Mouse (Mus musculus): ENCODE results near the gene Atl3. TPM values are rescaled to one million over a fixed set of nuclear protein-coding genes. Genes with fewer than 3 reads are reported as not detected.

The Atl3 gene
- polyA plus RNA-seq, 1 experiment from 2014 or later, result 14.8 TPM

GRCm38 (mm10) chr19:7559986-7560385 is 66.1 kb downstream of the Atl3 start:
- DNase-seq (ENCODE audit: low spot score) (no peak), ATAC-seq (replicated peaks; ENCODE audit: low FRiP score, low read depth) (no peak)
- no peak overlapping the region for H3K9ac ChIP-seq (ENCODE audit: low read depth, low read length)
- H3K9me3 ChIP-seq (replicated peaks; ENCODE audit: low read length), result no peaks in the 10 kb centered on the region
- peaks cover 5% of the 10 kb centered on the region; the same call in 1 of the 2 replicates for H3K4me1 ChIP-seq (replicated peaks; ENCODE audit: insufficient read depth, low read length)
- no peak overlapping the region for H3K4me2 ChIP-seq (ENCODE audit: low read length)
- TF ChIP-seq CTCF (IDR thresholded peaks at IDR 0.05; ENCODE audit: low read depth), result no peak
- H3K27me3 ChIP-seq (ENCODE audit: insufficient read depth, low read length), result no peaks in the 10 kb centered on the region
- 37% methylated on average over 4 of the region's 4 CpGs for WGBS
- no peak overlapping the region for H3K4me3 ChIP-seq (replicated peaks; ENCODE audit: low read depth, low read length)
- H3K27ac ChIP-seq, result no peak overlapping the region
- no peaks in the 10 kb centered on the region for H3K36me3 ChIP-seq (ENCODE audit: insufficient read depth, low read length)

- WGBS, result 68% methylated on average over 3 of the region's 3 CpGs
- H3K27me3 ChIP-seq (ENCODE audit: insufficient read depth, low read length), result no peaks in the 10 kb centered on the region
- H3K9me3 ChIP-seq (replicated peaks; ENCODE audit: low read length), result no peaks in the 10 kb centered on the region
- no peak overlapping the region for H3K4me2 ChIP-seq (ENCODE audit: low read length)
- ATAC-seq (replicated peaks; ENCODE audit: low FRiP score, low read depth) (no peak), DNase-seq (ENCODE audit: low spot score) (no peak)
- H3K36me3 ChIP-seq (ENCODE audit: insufficient read depth, low read length), result no peaks in the 10 kb centered on the region
- peaks cover 5% of the 10 kb centered on the region; the same call in 1 of the 2 replicates for H3K4me1 ChIP-seq (replicated peaks; ENCODE audit: insufficient read depth, low read length)
- no peak overlapping the region for H3K27ac ChIP-seq
- no peak overlapping the region for H3K4me3 ChIP-seq (replicated peaks; ENCODE audit: low read depth, low read length)
- no peak for TF ChIP-seq CTCF (IDR thresholded peaks at IDR 0.05; ENCODE audit: low read depth)
- H3K9ac ChIP-seq (ENCODE audit: low read depth, low read length), result no peak overlapping the region
Observed at GRCm38 (mm10) chr19:7561456-7561855, 67.6 kb downstream of the Atl3 start.

GRCm38 (mm10) chr19:7562601-7563129 is 68.8 kb downstream of the Atl3 start:
- Histone ChIP-seq H3K9ac (ENCODE audit: low read depth, low read length) (no peak overlapping the region), H3K4me2 (ENCODE audit: low read length) (no peak overlapping the region), H3K27ac (no peak overlapping the region), H3K4me3 (replicated peaks; ENCODE audit: low read depth, low read length) (no peak overlapping the region), H3K27me3 (ENCODE audit: insufficient read depth, low read length) (no peaks in the 10 kb centered on the region), H3K9me3 (replicated peaks; ENCODE audit: low read length) (no peaks in the 10 kb centered on the region), H3K4me1 (replicated peaks; ENCODE audit: insufficient read depth, low read length) (peaks cover 5% of the 10 kb centered on the region; the same call in 1 of the 2 replicates), H3K36me3 (ENCODE audit: insufficient read depth, low read length) (no peaks in the 10 kb centered on the region)
- no peak for ATAC-seq (replicated peaks; ENCODE audit: low FRiP score, low read depth)
- 76% methylated on average over 10 of the region's 10 CpGs for WGBS
- no peak for DNase-seq (ENCODE audit: low spot score)
- no peak for TF ChIP-seq CTCF (IDR thresholded peaks at IDR 0.05; ENCODE audit: low read depth)

GRCm38 (mm10) chr19:7563676-7564075 is 69.8 kb downstream of the Atl3 start:
- DNase-seq (ENCODE audit: low spot score) (no peak), ATAC-seq (replicated peaks; ENCODE audit: low FRiP score, low read depth) (no peak)
- Histone ChIP-seq H3K9ac (ENCODE audit: low read depth, low read length) (no peak overlapping the region), H3K36me3 (ENCODE audit: insufficient read depth, low read length) (no peaks in the 10 kb centered on the region), H3K27ac (no peak overlapping the region), H3K9me3 (replicated peaks; ENCODE audit: low read length) (no peaks in the 10 kb centered on the region), H3K4me2 (ENCODE audit: low read length) (no peak overlapping the region), H3K4me3 (replicated peaks; ENCODE audit: low read depth, low read length) (no peak overlapping the region), H3K4me1 (replicated peaks; ENCODE audit: insufficient read depth, low read length) (no peaks in the 10 kb centered on the region), H3K27me3 (ENCODE audit: insufficient read depth, low read length) (no peaks in the 10 kb centered on the region)
- TF ChIP-seq CTCF (IDR thresholded peaks at IDR 0.05; ENCODE audit: low read depth), result no peak
- WGBS, result 80% methylated on average over 2 of the region's 2 CpGs

GRCm38 (mm10) chr19:7564457-7564856 is 70.6 kb downstream of the Atl3 start:
- TF ChIP-seq CTCF (IDR thresholded peaks at IDR 0.05; ENCODE audit: low read depth), result no peak
- ATAC-seq (replicated peaks; ENCODE audit: low FRiP score, low read depth) (no peak), DNase-seq (ENCODE audit: low spot score) (no peak)
- 70% methylated on average over 1 of the region's 1 CpGs for WGBS
- no peak overlapping the region for H3K4me2 ChIP-seq (ENCODE audit: low read length)
- no peaks in the 10 kb centered on the region for H3K27me3 ChIP-seq (ENCODE audit: insufficient read depth, low read length)
- H3K9me3 ChIP-seq (replicated peaks; ENCODE audit: low read length), result no peaks in the 10 kb centered on the region
- H3K4me3 ChIP-seq (replicated peaks; ENCODE audit: low read depth, low read length), result no peak overlapping the region
- no peaks in the 10 kb centered on the region for H3K36me3 ChIP-seq (ENCODE audit: insufficient read depth, low read length)
- H3K27ac ChIP-seq, result no peak overlapping the region
- no peaks in the 10 kb centered on the region for H3K4me1 ChIP-seq (replicated peaks; ENCODE audit: insufficient read depth, low read length)
- no peak overlapping the region for H3K9ac ChIP-seq (ENCODE audit: low read depth, low read length)

GRCm38 (mm10) chr19:7566826-7567225 is 73.0 kb downstream of the Atl3 start:
- Histone ChIP-seq H3K27me3 (ENCODE audit: insufficient read depth, low read length) (no peaks in the 10 kb centered on the region), H3K4me1 (replicated peaks; ENCODE audit: insufficient read depth, low read length) (no peaks in the 10 kb centered on the region), H3K27ac (no peak overlapping the region), H3K9me3 (replicated peaks; ENCODE audit: low read length) (no peaks in the 10 kb centered on the region), H3K36me3 (ENCODE audit: insufficient read depth, low read length) (no peaks in the 10 kb centered on the region), H3K4me2 (ENCODE audit: low read length) (no peak overlapping the region), H3K4me3 (replicated peaks; ENCODE audit: low read depth, low read length) (no peak overlapping the region), H3K9ac (ENCODE audit: low read depth, low read length) (no peak overlapping the region)
- WGBS, result 81% methylated on average over 3 of the region's 3 CpGs
- DNase-seq (ENCODE audit: low spot score) (no peak), ATAC-seq (replicated peaks; ENCODE audit: low FRiP score, low read depth) (no peak)
- TF ChIP-seq CTCF (IDR thresholded peaks at IDR 0.05; ENCODE audit: low read depth), result no peak

- Histone ChIP-seq H3K9me3 (replicated peaks; ENCODE audit: low read length) (no peaks in the 10 kb centered on the region), H3K9ac (ENCODE audit: low read depth, low read length) (no peak overlapping the region), H3K4me3 (replicated peaks; ENCODE audit: low read depth, low read length) (no peak overlapping the region), H3K36me3 (ENCODE audit: insufficient read depth, low read length) (no peaks in the 10 kb centered on the region), H3K4me2 (ENCODE audit: low read length) (no peak overlapping the region), H3K27me3 (ENCODE audit: insufficient read depth, low read length) (no peaks in the 10 kb centered on the region), H3K4me1 (replicated peaks; ENCODE audit: insufficient read depth, low read length) (no peaks in the 10 kb centered on the region), H3K27ac (no peak overlapping the region)
- DNase-seq (ENCODE audit: low spot score) (peak; percentile 63), ATAC-seq (replicated peaks; ENCODE audit: low FRiP score, low read depth) (no peak)
- 6% methylated on average over 3 of the region's 3 CpGs for WGBS
- no peak for TF ChIP-seq CTCF (IDR thresholded peaks at IDR 0.05; ENCODE audit: low read depth)
Observed at GRCm38 (mm10) chr19:7568364-7568763, 74.5 kb downstream of the Atl3 start.

Data from kidney, postnatal 0 days (tissue).